Mouse (Mus musculus) lung, adult 2 months (tissue): Measurements from ENCODE around the gene Cab39.
A peak's percentile ranks its signal among the peaks of the same experiment; 100 is the strongest.

Experiments used
- CTCF ChIP-seq: fragments of 200-500 bp; IDR thresholded peaks from 2 replicates; pipeline ENCODE4 v1.5.1; 2011; ENCODE audit warnings: mild to moderate bottlenecking, low read length, control low read depth; ENCODE audit not compliant: insufficient read depth
- POLR2A ChIP-seq: fragments of 200-500 bp; IDR thresholded peaks from 2 replicates; pipeline ENCODE4 v1.6.1; 2011; ENCODE audit warnings: low read depth, mild to moderate bottlenecking, control low read depth, low read length, borderline replicate concordance; ENCODE audit errors: extremely low read depth

DNA sequence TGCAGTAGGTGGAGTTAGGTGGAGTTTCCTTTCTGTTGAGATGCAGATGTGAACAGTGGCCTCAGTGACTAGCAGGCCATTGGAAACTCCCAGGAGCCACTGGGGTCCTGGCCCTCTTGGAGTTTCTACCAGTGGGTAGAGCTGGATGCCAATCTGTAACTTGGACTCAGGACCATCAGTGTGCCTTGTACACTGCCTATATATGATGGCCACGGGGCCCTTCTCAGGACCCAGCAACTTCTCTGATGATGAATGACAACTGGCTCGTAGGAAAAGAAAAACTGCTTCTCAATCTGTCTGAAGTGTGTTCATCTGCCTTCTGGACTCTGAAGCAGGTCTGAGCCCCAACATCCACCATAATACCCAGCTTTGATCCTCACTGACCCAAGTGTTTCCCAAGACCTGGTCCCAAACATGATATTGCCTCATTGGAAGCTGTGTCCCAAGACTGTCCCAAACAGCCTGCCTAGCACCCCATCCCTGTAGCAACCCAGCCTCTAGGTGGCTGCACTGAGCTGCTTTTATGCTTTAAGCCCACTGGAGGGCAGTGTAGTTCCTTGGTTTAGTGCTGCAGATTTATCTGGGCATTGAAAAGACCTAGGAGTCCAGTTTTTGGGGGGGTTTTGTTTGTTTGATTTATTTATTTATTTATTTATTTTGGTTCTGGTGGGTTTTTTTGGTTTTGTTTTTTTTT lies 59.9 kb downstream of the Cab39 start:
- TF ChIP-seq POLR2A, result no peak
- TF ChIP-seq CTCF, result peak; percentile 99
